Comparison of ENCODE assay signal across 15 mouse cellular contexts in genomic region chr2:122022284-122022683, GRCm38 (mm10). TPM values are rescaled to one million over a fixed set of nuclear protein-coding genes. Genes with fewer than 3 reads are reported as not detected.
DNase-seq lines count a peak whose midpoint lies in the region; ATAC-seq and TF ChIP-seq lines count a peak whose summit lies in the region.
"Had no signal": no experiment of that assay in that cellular context is flagged by ENCODE, and none has a peak within 500 bp of the region (broad histone marks: within the 10 kb centered on the region; RNA-seq: fewer than 3 reads in every experiment).

No protein-coding gene starts in this region.

- no peaks in the 10 kb centered on the region for H3K27me3 ChIP-seq in lung, embryonic 14.5 days (ENCODE audit: insufficient read depth, low read length)
- no peaks in the 10 kb centered on the region for H3K27me3 ChIP-seq in CH12.LX (replicated peaks)
- no peaks in the 10 kb centered on the region for H3K27me3 ChIP-seq in hindbrain, embryonic 14.5 days (ENCODE audit: control insufficient read depth, insufficient read depth, low read length)
- H3K27me3 ChIP-seq: embryonic facial prominence, embryonic 13.5 days; forebrain, embryonic 15.5 days; limb, embryonic 15.5 days; neural tube, embryonic 12.5 days had no signal

- in situ Hi-C loops in CH12.LX (cut with MboI; ENCODE audit: low pct_ligation_motif_present, low pct_unique_long_range_greater_than_20kb, low sequenced_read_pairs), result loop anchor here (10.0 kb wide), 1 partner anchor 147 kb away; no protein-coding TSS in a partner anchor

- dilution Hi-C loops in CH12.LX (cut with MboI; ENCODE audit: extremely low pct_ligation_motif_present, extremely low pct_unique_long_range_greater_than_20kb, low sequenced_read_pairs), result no loop called here

- no peak for TF ChIP-seq POLR2A in CH12.LX (IDR thresholded peaks at IDR 0.05; ENCODE audit: low read depth, low read length)

- no peaks in the 10 kb centered on the region for H3K9me3 ChIP-seq in lung, embryonic 14.5 days (ENCODE audit: low read depth, low read length)
- no peaks in the 10 kb centered on the region for H3K9me3 ChIP-seq in CH12.LX (replicated peaks; ENCODE audit: low read length)
- no peaks in the 10 kb centered on the region for H3K9me3 ChIP-seq in hindbrain, embryonic 14.5 days (ENCODE audit: control insufficient read depth, low read length)
- H3K9me3 ChIP-seq: embryonic facial prominence, embryonic 13.5 days; forebrain, embryonic 15.5 days; limb, embryonic 15.5 days; midbrain, embryonic 10.5 days; neural tube, embryonic 12.5 days had no signal

- ATAC-seq in lung, embryonic 14.5 days (ENCODE audit: insufficient read depth), result no peak
- peak; percentile 43; the same call in 1 of the 2 replicates for ATAC-seq in megakaryocyte-erythroid progenitor cell, adult 5-6 weeks (replicated peaks; ENCODE audit: low FRiP score, low TSS enrichment, poor library complexity, severe bottlenecking)
- no peak for ATAC-seq in hindbrain, embryonic 14.5 days (ENCODE audit: low FRiP score)
- ATAC-seq: forebrain, embryonic 15.5 days had no signal

- no peaks in the 10 kb centered on the region for H3K4me1 ChIP-seq in lung, embryonic 14.5 days (ENCODE audit: insufficient read depth)
- H3K4me1 ChIP-seq in CH12.LX (ENCODE audit: control insufficient read depth in 1 of 2, insufficient read depth in 2 of 2), result peaks cover 0 to 20% of the 10 kb centered on the region in 2 experiments; a peak in 2 of 4 replicates
- no peaks in the 10 kb centered on the region for H3K4me1 ChIP-seq in hindbrain, embryonic 14.5 days (replicated peaks; ENCODE audit: control insufficient read depth, insufficient read depth, low read length)
- H3K4me1 ChIP-seq: forebrain, embryonic 15.5 days; limb, embryonic 15.5 days; midbrain, embryonic 10.5 days; neural tube, embryonic 12.5 days had no signal

- no peak for TF ChIP-seq EP300 in CH12.LX (IDR thresholded peaks at IDR 0.05; ENCODE audit: low read length)

- WGBS in lung, embryonic 14.5 days, result 72% methylated on average over 2 of the region's 2 CpGs
- 89% methylated on average over 2 of the region's 2 CpGs for WGBS in hindbrain, embryonic 14.5 days

- H3K36me3 ChIP-seq in lung, embryonic 14.5 days (ENCODE audit: insufficient read depth), result no peaks in the 10 kb centered on the region
- H3K36me3 ChIP-seq in CH12.LX (replicated peaks in 1 of 2; ENCODE audit: control insufficient read depth in 1 of 2, insufficient read depth in 1 of 2, low read length in 1 of 2), result no peaks in the 10 kb centered on the region
- H3K36me3 ChIP-seq in hindbrain, embryonic 14.5 days (replicated peaks; ENCODE audit: control insufficient read depth, insufficient read depth), result no peaks in the 10 kb centered on the region
- H3K36me3 ChIP-seq: embryonic facial prominence, embryonic 13.5 days; forebrain, embryonic 15.5 days; limb, embryonic 15.5 days; midbrain, embryonic 10.5 days; neural tube, embryonic 12.5 days had no signal

- no peak overlapping the region for H3K9ac ChIP-seq in lung, embryonic 14.5 days
- no peak overlapping the region for H3K9ac ChIP-seq in CH12.LX (ENCODE audit: insufficient read depth, low read depth)
- H3K9ac ChIP-seq in hindbrain, embryonic 14.5 days, result no peak overlapping the region
- H3K9ac ChIP-seq: embryonic facial prominence, embryonic 13.5 days; forebrain, embryonic 15.5 days; limb, embryonic 15.5 days; neural tube, embryonic 12.5 days had no signal

- no peak overlapping the region for H3K4me2 ChIP-seq in lung, embryonic 14.5 days
- no peak overlapping the region for H3K4me2 ChIP-seq in CH12.LX (ENCODE audit: insufficient read depth, low read depth, poor library complexity, severe bottlenecking)
- H3K4me2 ChIP-seq in hindbrain, embryonic 14.5 days (replicated peaks), result no peak overlapping the region
- H3K4me2 ChIP-seq: embryonic facial prominence, embryonic 13.5 days; forebrain, embryonic 15.5 days; limb, embryonic 15.5 days; neural tube, embryonic 12.5 days had no signal

- peak; percentile 21 for DNase-seq in lung, embryonic 14.5 days
- DNase-seq in lung, postnatal 10 days, result no peak
- peak; percentile 33 for DNase-seq in CH12.LX (ENCODE audit: extremely low read depth)
- DNase-seq in ZHBTc4 (ENCODE audit: low read depth, low spot score), result peak; percentile 47
- no peak for DNase-seq in kidney, adult 18-20 months
- no peak for DNase-seq in heart, postnatal 14 days
- DNase-seq in hindbrain, embryonic 14.5 days (ENCODE audit: low spot score), result no peak
- DNase-seq: cerebellum, adult 9-11 months; retina, postnatal 1 day had no signal

- H3K79me2 ChIP-seq in CH12.LX (replicated peaks; ENCODE audit: control insufficient read depth, extremely low read depth, insufficient read depth, poor library complexity, severe bottlenecking), result no peaks in the 10 kb centered on the region

- no peak overlapping the region for H3K27ac ChIP-seq in lung, embryonic 14.5 days (ENCODE audit: low read depth)
- H3K27ac ChIP-seq in CH12.LX (ENCODE audit: insufficient read depth, low read depth), result no peak overlapping the region
- H3K27ac ChIP-seq in hindbrain, embryonic 14.5 days, result no peak overlapping the region
- H3K27ac ChIP-seq: embryonic facial prominence, embryonic 13.5 days; forebrain, embryonic 15.5 days; limb, embryonic 15.5 days; midbrain, embryonic 10.5 days; neural tube, embryonic 12.5 days had no signal

- TF ChIP-seq RAD21 in CH12.LX (IDR thresholded peaks at IDR 0.05; ENCODE audit: low read depth, low read length), result peak; percentile 56

- intact Hi-C loops in heart, postnatal 14 days (cut with DNase I), result no loop called here

- no peak overlapping the region for H3K4me3 ChIP-seq in lung, embryonic 14.5 days (ENCODE audit: low read depth, low read length)
- no peak overlapping the region for H3K4me3 ChIP-seq in CH12.LX (replicated peaks in 1 of 3; ENCODE audit: low read depth in 2 of 3, low read length in 2 of 3, poor library complexity in 1 of 3)
- H3K4me3 ChIP-seq in hindbrain, embryonic 14.5 days (replicated peaks; ENCODE audit: low read length), result no peak overlapping the region
- H3K4me3 ChIP-seq: embryonic facial prominence, embryonic 13.5 days; forebrain, embryonic 15.5 days; limb, embryonic 15.5 days; midbrain, embryonic 10.5 days; neural tube, embryonic 12.5 days had no signal

- no peak; the same call in 1 of the 2 replicates for TF ChIP-seq CTCF in lung, embryonic 14.5 days (IDR thresholded peaks at IDR 0.05; ENCODE audit: low read depth)
- peak; percentile 48 to 62 for TF ChIP-seq CTCF in CH12.LX (conservative IDR thresholded peaks at IDR 0.05 in 1 of 2, IDR thresholded peaks at IDR 0.05 in 1 of 2; ENCODE audit: low read depth in 2 of 2, low read length in 2 of 2)

TF ChIP-seq in CH12.LX, 34 proteins besides CTCF, POLR2A, EP300 and RAD21:
- TF ChIP-seq JUN (IDR thresholded peaks at IDR 0.05; ENCODE audit: insufficient read depth, low read depth, low read length) (no peak), NELFE (IDR thresholded peaks at IDR 0.05; ENCODE audit: low read depth, low read length) (no peak), MYC (IDR thresholded peaks at IDR 0.05; ENCODE audit: low read depth, low read length) (peak; percentile 85), SMC3 (IDR thresholded peaks at IDR 0.05; ENCODE audit: low read depth, low read length) (peak; percentile 15; the same call in 1 of the 2 replicates)

RNA-seq across cellular contexts. Expression of gene Eif3j1, which starts 6.1 kb away (rescaled TPM):
- 12.7 and 12.9 TPM in 2 replicates for polyA plus RNA-seq in lung, embryonic 14.5 days (2014; fragmentation: Nextera tagmentation; extraction: Ambion mirVana)
- total RNA-seq in CH12.LX (2012; rRNA removed), result 20.1 and 27.9 TPM in 2 replicates
- 40.1 and 40.5 TPM in 2 replicates for total RNA-seq in CH12.LX (2014; rRNA removed)
- 26.3 and 27.9 TPM in 2 replicates for polyA plus RNA-seq in CH12.LX (2012; ENCODE audit: insufficient read length, low read depth)
- total RNA-seq in megakaryocyte-erythroid progenitor cell, adult 5-6 weeks (2014; fragmentation: Nextera tagmentation), result 32.2 and 35.0 TPM in 2 replicates
- total RNA-seq in megakaryocyte-erythroid progenitor cell, adult 5-6 weeks (2017), result 42.7 and 46.7 TPM in 2 replicates
- total RNA-seq in heart, postnatal 14 days (2021), result 10 to 100 TPM; 19.3 to 20.3 TPM
- 13.4 and 13.5 TPM in 2 replicates for polyA plus RNA-seq in hindbrain, embryonic 14.5 days (2014; fragmentation: Nextera tagmentation; extraction: Ambion mirVana)

Comparison
In these comparisons a context has a peak if more than half of its experiments do, and no peak if none do; other contexts are left out.
1. DNase-seq: peak in lung, embryonic 14.5 days (single experiment), CH12.LX (single experiment) and ZHBTc4 (single experiment); none in lung, postnatal 10 days (single experiment), kidney, adult 18-20 months (single experiment), heart, postnatal 14 days (0 of 2) and hindbrain, embryonic 14.5 days (single experiment).